ENCODE assay signal across 1 mouse cellular context in genomic region chr9:107260836-107261235, GRCm38 (mm10).
TF ChIP-seq lines count a peak whose summit lies in the region.

No protein-coding gene starts in this region.

TF ChIP-seq in MEL, 35 proteins besides CTCF, POLR2A, EP300 and RAD21 (continued from another document):
- no peak for TF ChIP-seq ZKSCAN1 (IDR thresholded peaks at IDR 0.05; ENCODE audit: low read depth, low read length)
- no peak for TF ChIP-seq CHD1 (IDR thresholded peaks at IDR 0.05; ENCODE audit: low read depth, low read length)
- TF ChIP-seq MAZ (IDR thresholded peaks at IDR 0.05; ENCODE audit: low read depth, low read length): no peak
- TF ChIP-seq MXI1 (IDR thresholded peaks at IDR 0.05; ENCODE audit: low read depth, low read length): peak; percentile 68
- TF ChIP-seq NELFE (IDR thresholded peaks at IDR 0.05; ENCODE audit: low read depth, low read length): no peak
- TF ChIP-seq JUND (IDR thresholded peaks at IDR 0.05; ENCODE audit: low read depth, low read length): no peak
- TF ChIP-seq MAX (IDR thresholded peaks at IDR 0.05; ENCODE audit: low read length): peak; percentile 86
- TF ChIP-seq ELF1 (IDR thresholded peaks at IDR 0.05; ENCODE audit: low read depth, low read length): no peak
- no peak for TF ChIP-seq USF2 (IDR thresholded peaks at IDR 0.05; ENCODE audit: borderline replicate concordance in 1 of 2, insufficient read depth in 1 of 2, low read depth in 1 of 2, low read length in 2 of 2)
- TF ChIP-seq SIN3A (IDR thresholded peaks at IDR 0.05; ENCODE audit: low read length): peak; percentile 38; the same call in 1 of the 2 replicates
- no peak for TF ChIP-seq SMC3 (IDR thresholded peaks at IDR 0.05; ENCODE audit: low read depth, low read length)
- no peak for TF ChIP-seq RCOR1 (IDR thresholded peaks at IDR 0.05; ENCODE audit: low read depth, low read length)
- TF ChIP-seq ETS1 (IDR thresholded peaks at IDR 0.05; ENCODE audit: low read depth, low read length): no peak
- TF ChIP-seq GATA1 (IDR thresholded peaks at IDR 0.05; ENCODE audit: low read depth, low read length): no peak
- no peak for TF ChIP-seq CHD2 (IDR thresholded peaks at IDR 0.05; ENCODE audit: low read length)
- no peak for TF ChIP-seq KAT2A (conservative IDR thresholded peaks at IDR 0.05; ENCODE audit: low read depth, low read length)
